Mouse (Mus musculus) myocyte (in vitro differentiated cells): Measurements from ENCODE around the gene Hes2. TPM values are rescaled to one million over a fixed set of nuclear protein-coding genes. Genes with fewer than 3 reads are reported as not detected.

Source experiments
- H3K27me3 ChIP-seq: one replicate; pipeline ENCODE4 v1.6.1; 2011; ENCODE audit not compliant: control insufficient read depth, insufficient read depth, insufficient read length
- H3K36me3 ChIP-seq: one replicate; pipeline ENCODE4 v1.6.1; 2011; ENCODE audit not compliant: control insufficient read depth, insufficient read depth
- H3K4me2 ChIP-seq: one replicate; pipeline ENCODE4 v1.6.1; 2011; ENCODE audit warnings: low read depth, control low read depth
- H3K4me3 ChIP-seq: one replicate; pipeline ENCODE4 v1.5.1; 2011; ENCODE audit warnings: mild to moderate bottlenecking, control low read depth, moderate library complexity
- H3K79me2 ChIP-seq: one replicate; pipeline ENCODE4 v1.6.1; 2011; ENCODE audit not compliant: control insufficient read depth, insufficient read depth
- H3ac ChIP-seq: one replicate; pipeline ENCODE4 v1.6.1; 2011; ENCODE audit not compliant: control insufficient read depth, insufficient read length
- CEBPB ChIP-seq: IDR thresholded peaks from 2 replicates; pipeline ENCODE4 v1.6.1; 2011; ENCODE audit warnings: mild to moderate bottlenecking, moderate library complexity; ENCODE audit not compliant: poor library complexity, insufficient read depth, severe bottlenecking
- E2F4 ChIP-seq: IDR thresholded peaks from one replicate; pipeline ENCODE4 v1.6.1; 2011; ENCODE audit warnings: mild to moderate bottlenecking, control low read depth, moderate library complexity; ENCODE audit not compliant: insufficient read depth
- MAX ChIP-seq: IDR thresholded peaks from one replicate; pipeline ENCODE4 v1.6.1; 2011; ENCODE audit warnings: low read depth, mild to moderate bottlenecking, control low read depth
- MYOD1 ChIP-seq, 3 experiments: IDR thresholded peaks; one replicate each; pipeline ENCODE4 v1.6.1; 2011; ENCODE audit warnings: control low read depth in 2 of 3, low read depth in 2 of 3, mild to moderate bottlenecking in 2 of 3, moderate library complexity in 1 of 3; ENCODE audit not compliant: insufficient read length in 2 of 3, control insufficient read depth in 1 of 3
- MYOG ChIP-seq, 3 experiments: IDR thresholded peaks; one replicate each; pipeline ENCODE4 v1.6.1; 2011; ENCODE audit warnings: control low read depth in 2 of 3, low read depth in 2 of 3, mild to moderate bottlenecking in 2 of 3; ENCODE audit not compliant: insufficient read length in 2 of 3, control insufficient read depth in 1 of 3, insufficient read depth in 1 of 3
- POLR2A ChIP-seq: IDR thresholded peaks from one replicate; pipeline ENCODE4 v1.6.1; 2011; ENCODE audit warnings: low read depth, mild to moderate bottlenecking, control low read depth, moderate library complexity; ENCODE audit not compliant: insufficient read length
- POLR2AphosphoS2 ChIP-seq: IDR thresholded peaks from one replicate; pipeline ENCODE4 v1.6.1; 2011; ENCODE audit warnings: low read depth, control low read depth; ENCODE audit not compliant: insufficient read length
- REST ChIP-seq: IDR thresholded peaks from one replicate; pipeline ENCODE4 v1.6.1; 2011; ENCODE audit warnings: mild to moderate bottlenecking, control low read depth, moderate library complexity; ENCODE audit not compliant: insufficient read depth, insufficient read length
- SRF ChIP-seq: IDR thresholded peaks from one replicate; pipeline ENCODE4 v1.6.1; 2011; ENCODE audit warnings: low read depth; ENCODE audit not compliant: control insufficient read depth, insufficient read length
- TCF12 ChIP-seq: IDR thresholded peaks from one replicate; pipeline ENCODE4 v1.6.1; 2011; ENCODE audit warnings: mild to moderate bottlenecking, control low read depth; ENCODE audit not compliant: poor library complexity, insufficient read depth, severe bottlenecking
- TCF3 ChIP-seq: IDR thresholded peaks from one replicate; pipeline ENCODE4 v1.6.1; 2011; ENCODE audit warnings: low read depth, control low read depth; ENCODE audit not compliant: insufficient read length
- USF1 ChIP-seq: IDR thresholded peaks from one replicate; pipeline ENCODE4 v1.6.1; 2011; ENCODE audit warnings: low read depth, mild to moderate bottlenecking, control low read depth, moderate library complexity
- polyA plus RNA-seq: library from polyadenylated mRNA; unstranded; fragments of >200 nt; fragmentation: generic; extraction: Trizol; gene quantifications from one replicate; pipeline ENCODE4 v1.2.1, GENCODE M21; 2012; ENCODE audit warnings: missing spikeins

Hes2 gene
- polyA plus RNA-seq, 1 experiment: not detected

DNA sequence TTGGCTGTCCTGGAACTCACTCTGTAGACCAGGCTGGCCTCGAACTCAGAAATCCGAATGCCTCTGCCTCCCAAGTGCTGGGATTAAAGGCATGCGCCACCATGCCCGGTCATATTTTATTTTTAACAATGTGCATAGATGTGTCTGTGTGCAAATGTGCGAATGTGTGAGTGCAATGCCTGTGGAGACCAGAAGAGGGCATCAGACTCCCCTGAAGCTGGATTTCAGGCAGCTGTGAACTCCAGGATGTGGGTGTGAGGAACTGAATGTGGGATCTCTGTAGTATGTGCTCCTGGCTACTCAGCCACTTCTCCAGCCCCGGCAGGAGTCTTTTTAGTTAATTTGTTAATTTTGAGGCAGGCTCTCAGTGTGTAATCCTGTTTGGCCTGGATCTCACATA lies 12.9 kb downstream of the Hes2 start:
- Histone ChIP-seq H3ac (no peak overlapping the region), H3K4me2 (no peak overlapping the region), H3K27me3 (peaks cover 4% of the 10 kb centered on the region), H3K4me3 (no peak overlapping the region), H3K79me2 (no peaks in the 10 kb centered on the region), H3K36me3 (no peaks in the 10 kb centered on the region)
- TF ChIP-seq TCF12: no peak
- TF ChIP-seq MYOD1 (IDR thresholded peaks at IDR 0.05; ENCODE audit: control insufficient read depth in 1 of 3, insufficient read length in 2 of 3, low read depth in 2 of 3): no peak
- no peak for TF ChIP-seq SRF
- no peak for TF ChIP-seq TCF3
- TF ChIP-seq CEBPB: no peak
- no peak for TF ChIP-seq MAX
- no peak for TF ChIP-seq REST
- TF ChIP-seq POLR2AphosphoS2: no peak
- no peak for TF ChIP-seq POLR2A
- TF ChIP-seq E2F4: no peak
- TF ChIP-seq MYOG (IDR thresholded peaks at IDR 0.05; ENCODE audit: control insufficient read depth in 1 of 3, insufficient read depth in 1 of 3, insufficient read length in 2 of 3, low read depth in 2 of 3): no peak
- TF ChIP-seq USF1: no peak

DNA sequence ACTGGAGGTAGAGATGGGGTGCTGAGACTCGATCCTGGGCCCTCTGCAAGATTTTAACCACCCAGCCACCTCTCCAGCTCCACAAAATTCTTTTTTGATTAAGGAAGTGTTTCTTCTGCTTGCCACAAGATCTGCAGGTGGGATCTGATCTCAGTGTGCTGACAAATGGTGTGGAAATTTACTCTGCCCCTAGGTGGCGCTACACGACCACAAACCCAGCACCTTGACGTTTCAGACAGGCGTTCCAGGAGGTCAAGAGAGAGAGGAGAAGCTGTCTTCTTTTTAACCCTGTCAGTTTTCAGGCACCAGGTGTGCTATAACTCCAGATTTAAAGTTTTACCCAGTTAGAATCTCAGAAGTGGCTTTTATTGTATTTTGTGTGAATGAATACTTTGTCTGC lies 14.4 kb downstream of the Hes2 start:
- Histone ChIP-seq H3K4me3 (no peak overlapping the region), H3ac (no peak overlapping the region), H3K79me2 (no peaks in the 10 kb centered on the region), H3K36me3 (no peaks in the 10 kb centered on the region), H3K27me3 (peaks cover 4% of the 10 kb centered on the region), H3K4me2 (no peak overlapping the region)
- no peak for TF ChIP-seq POLR2A
- no peak for TF ChIP-seq CEBPB
- no peak for TF ChIP-seq TCF3
- no peak for TF ChIP-seq MAX

DNA sequence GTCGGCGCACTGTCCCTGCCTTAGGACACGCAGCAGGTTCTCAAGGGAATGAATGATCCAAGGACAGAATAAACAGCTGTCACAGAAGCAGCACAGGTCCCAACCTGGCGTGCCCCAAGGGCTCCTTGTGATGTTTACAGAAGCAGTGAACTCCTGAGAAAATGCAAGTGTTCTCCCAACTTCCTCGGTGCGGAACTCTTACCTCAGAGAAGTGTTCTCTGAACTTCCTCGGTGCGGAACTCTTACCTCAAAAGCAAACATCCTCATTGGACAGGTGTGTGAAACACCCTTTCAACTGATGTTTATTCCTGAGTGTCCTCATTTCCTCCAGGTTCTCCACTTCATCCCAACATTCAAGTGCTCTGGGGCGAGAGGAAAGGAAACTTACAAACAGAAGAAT lies 15.3 kb downstream of the Hes2 start:
- no peak overlapping the region for H3K4me2 ChIP-seq
- H3ac ChIP-seq: no peak overlapping the region
- H3K27me3 ChIP-seq: peaks cover 4% of the 10 kb centered on the region
- no peak overlapping the region for H3K4me3 ChIP-seq
- H3K36me3 ChIP-seq: no peaks in the 10 kb centered on the region
- H3K79me2 ChIP-seq: peaks cover 7% of the 10 kb centered on the region
- no peak for TF ChIP-seq POLR2A

DNA sequence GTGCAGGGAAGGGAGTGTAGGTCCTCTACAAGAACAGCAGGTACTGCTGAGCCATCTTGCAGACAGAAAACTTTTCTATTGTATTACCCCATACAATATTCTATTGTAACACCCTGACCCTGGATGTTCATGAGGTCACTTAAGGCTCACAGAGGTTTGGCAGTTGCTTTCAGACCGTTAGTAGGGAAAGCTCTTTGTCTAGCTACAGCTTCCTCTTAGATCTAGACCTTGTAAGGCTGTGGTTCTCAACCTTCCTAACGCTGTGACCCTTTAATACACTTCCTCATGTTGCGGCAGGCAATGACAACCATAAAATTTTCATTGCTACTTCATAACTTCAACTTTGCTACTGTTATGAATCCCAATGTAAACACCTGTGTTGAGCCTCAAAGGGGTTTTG lies 18.0 kb downstream of the Hes2 start:
- TF ChIP-seq CEBPB (no peak), MYOD1 (IDR thresholded peaks at IDR 0.05; ENCODE audit: control insufficient read depth in 1 of 3, insufficient read length in 2 of 3, low read depth in 2 of 3) (no peak), TCF3 (no peak), USF1 (no peak), TCF12 (no peak)
- H3K36me3 ChIP-seq: peaks cover 4% of the 10 kb centered on the region
- no peaks in the 10 kb centered on the region for H3K27me3 ChIP-seq
- peak overlapping the region; percentile 76 for H3K4me2 ChIP-seq
- H3ac ChIP-seq: no peak overlapping the region
- H3K79me2 ChIP-seq: peaks cover 34% of the 10 kb centered on the region
- H3K4me3 ChIP-seq: peak overlapping the region; percentile 57

DNA sequence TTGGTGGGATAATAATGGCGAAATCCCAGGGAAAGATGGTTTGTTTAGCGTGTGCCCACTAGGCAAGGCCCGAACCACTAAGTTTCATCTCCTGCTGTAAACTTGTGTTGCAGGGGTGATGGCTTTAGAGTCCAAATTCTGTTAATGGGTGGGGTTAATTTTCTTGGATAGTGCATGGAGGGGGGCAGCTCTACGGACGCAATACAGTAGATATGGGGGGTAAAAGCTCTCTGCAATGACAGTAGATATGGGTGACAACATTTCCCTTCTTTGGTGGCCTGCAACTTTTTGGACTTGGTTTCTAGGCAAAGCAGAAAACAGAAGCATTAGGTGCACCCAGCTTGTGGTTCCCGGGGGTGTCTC lies 18.5 kb downstream of the Hes2 start:
- Histone ChIP-seq H3ac (peak overlapping the region; percentile 75), H3K4me3 (peak overlapping the region; percentile 57), H3K36me3 (peaks cover 4% of the 10 kb centered on the region), H3K27me3 (no peaks in the 10 kb centered on the region), H3K4me2 (peak overlapping the region; percentile 76), H3K79me2 (peaks cover 39% of the 10 kb centered on the region)
- TF ChIP-seq E2F4 (no peak), TCF12 (no peak), CEBPB (no peak), POLR2A (no peak), POLR2AphosphoS2 (no peak), MAX (no peak), TCF3 (no peak), USF1 (no peak), MYOD1 (IDR thresholded peaks at IDR 0.05; ENCODE audit: control insufficient read depth in 1 of 3, insufficient read length in 2 of 3, low read depth in 2 of 3) (no peak), MYOG (IDR thresholded peaks at IDR 0.05; ENCODE audit: control insufficient read depth in 1 of 3, insufficient read depth in 1 of 3, insufficient read length in 2 of 3, low read depth in 2 of 3) (no peak), REST (no peak), SRF (no peak)
